Mouse (Mus musculus) 416B (cell line): ENCODE data around the gene Fam92b.
A peak's percentile ranks its signal among the peaks of the same experiment; 100 is the strongest.

Experiments used
- DNase-seq: peaks from one replicate; pipeline ENCODE4 v3.0.0; 2011; ENCODE audit warnings: low read depth

Fam92b gene

DNA sequence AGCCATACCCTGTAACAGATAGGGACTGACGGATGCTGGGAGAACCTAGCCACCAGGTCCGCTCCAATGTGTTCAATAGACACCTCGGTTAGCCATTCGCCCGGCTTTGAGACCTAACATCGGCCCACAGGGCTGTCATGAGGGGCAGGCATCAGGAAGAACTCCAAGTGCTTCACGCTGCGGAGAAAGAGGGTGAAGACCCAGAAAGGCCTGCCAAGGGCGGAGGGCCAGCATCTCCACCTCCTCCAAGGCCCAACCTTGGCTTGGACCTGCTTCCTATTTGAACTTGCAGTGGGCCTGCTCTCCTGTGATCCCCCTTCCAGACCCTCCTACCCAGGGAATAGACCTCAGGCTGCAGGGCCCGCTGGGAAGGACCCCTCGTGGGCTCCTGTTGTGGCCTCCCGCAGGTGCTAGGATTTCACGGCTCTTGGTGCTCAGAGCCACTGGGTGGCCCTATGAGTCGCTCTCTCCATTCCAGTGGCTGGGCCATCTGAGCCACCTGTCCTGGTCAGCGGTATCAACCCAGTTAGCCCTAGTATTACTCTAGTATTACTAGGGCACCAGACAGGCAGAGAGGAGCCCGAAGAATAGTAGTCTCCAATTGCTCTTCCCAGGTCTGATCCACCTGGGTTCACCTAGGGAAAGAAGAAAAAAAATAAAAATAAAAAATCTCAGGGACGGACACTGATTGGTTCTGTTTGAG is 13.0 kb upstream of the Fam92b start:
- no peak for DNase-seq

GRCm38 (mm10) chr8:120189440-120189839 is 12.2 kb upstream of the Fam92b start:
- DNase-seq = no peak

DNA sequence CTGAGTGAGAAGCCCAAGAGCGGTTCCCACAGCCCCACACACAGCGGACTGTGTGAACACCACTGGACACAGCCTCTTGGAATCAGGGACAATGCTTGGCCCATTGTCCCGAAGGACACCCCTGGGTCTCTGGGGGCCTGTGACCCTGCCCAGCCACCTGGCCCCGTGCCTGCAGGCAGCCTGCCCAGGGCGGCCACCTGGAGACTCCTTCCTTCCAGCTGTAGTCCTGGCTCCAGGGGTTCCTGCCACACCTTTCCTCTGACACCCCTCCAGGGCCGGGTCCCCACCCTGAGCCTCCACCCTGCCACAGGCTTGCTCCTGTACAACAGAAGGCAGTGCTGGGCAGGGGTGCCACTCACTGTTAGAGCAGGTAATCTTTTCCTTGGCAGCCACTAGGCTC is 11.2 kb upstream of the Fam92b start:
- no peak for DNase-seq

DNA sequence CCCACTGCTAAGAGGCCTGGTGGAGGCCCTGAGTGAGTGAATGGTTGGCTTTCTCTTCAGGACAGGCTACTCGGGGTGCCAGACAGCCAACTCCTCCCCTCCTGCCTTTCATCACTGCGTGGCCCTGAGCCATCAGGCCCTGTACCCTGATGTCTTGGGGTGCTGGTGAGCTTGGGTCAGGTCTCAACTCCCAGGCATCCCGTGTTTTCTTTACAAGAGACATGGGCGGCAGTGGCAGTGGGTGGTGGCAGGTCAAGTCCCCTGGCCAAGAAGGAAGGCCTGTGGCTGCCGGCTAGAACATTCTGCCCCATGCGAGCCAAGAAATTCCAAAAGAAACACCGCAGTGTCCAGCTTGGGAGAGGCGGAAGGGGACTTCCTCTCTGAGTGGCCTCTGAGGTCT is 9.2 kb upstream of the Fam92b start:
- no peak for DNase-seq

- no peak for DNase-seq
Observed at GRCm38 (mm10) chr8:120184850-120185792, 7.9 kb upstream of the Fam92b start.

- no peak for DNase-seq
Observed at GRCm38 (mm10) chr8:120184366-120184765, 7.1 kb upstream of the Fam92b start.

GRCm38 (mm10) chr8:120181861-120182414 is 4.7 kb upstream of the Fam92b start:
- DNase-seq = no peak

- no peak for DNase-seq
Observed at GRCm38 (mm10) chr8:120181274-120181673, 4.0 kb upstream of the Fam92b start.

- no peak for DNase-seq
Observed at GRCm38 (mm10) chr8:120180445-120180970, 3.2 kb upstream of the Fam92b start.

DNA sequence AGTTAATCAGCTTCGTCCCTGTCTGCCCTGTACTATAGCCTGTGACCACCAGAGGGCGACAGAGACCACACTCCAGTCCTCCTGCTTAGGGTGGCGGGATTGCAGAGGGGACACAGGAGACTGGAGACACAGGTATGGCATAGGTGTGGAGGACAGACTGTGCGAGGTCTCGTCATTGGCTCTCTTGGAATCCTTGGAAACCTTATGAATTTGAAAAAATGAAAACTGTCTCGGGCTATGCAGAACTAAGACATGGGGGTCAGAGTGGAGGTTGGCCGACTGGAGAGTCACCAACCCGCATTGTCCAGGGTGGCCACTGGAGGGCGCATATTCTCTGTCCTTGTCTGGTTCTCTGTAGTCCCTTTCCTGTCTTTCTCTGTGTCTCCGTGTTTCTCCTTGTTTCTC is 1.8 kb upstream of the Fam92b start:
- DNase-seq = peak; percentile 87

GRCm38 (mm10) chr8:120178124-120178514 is 853 bp upstream of the Fam92b start:
- no peak for DNase-seq

DNA sequence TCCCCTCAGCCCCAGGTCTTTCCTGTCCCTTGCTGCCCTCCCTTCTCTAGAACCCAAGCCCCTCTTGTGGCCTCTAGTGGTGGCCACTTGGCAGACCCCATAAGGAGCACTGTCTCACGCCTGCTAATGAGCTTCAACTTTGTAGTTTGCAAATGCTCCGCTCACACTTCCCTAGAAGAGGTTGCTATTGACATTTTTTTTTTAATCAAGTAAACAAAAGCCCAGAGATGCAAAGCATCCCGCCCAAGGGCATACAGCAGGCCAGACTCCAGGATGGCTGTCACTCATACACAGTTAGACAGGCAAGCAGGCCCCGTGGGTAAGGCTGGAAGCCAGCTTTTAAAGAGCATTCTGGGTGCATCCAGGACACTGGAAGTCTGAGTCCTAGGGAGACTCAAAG is 661 bp downstream of the Fam92b start:
- DNase-seq = no peak

GRCm38 (mm10) chr8:120174606-120175005 is 2.7 kb downstream of the Fam92b start:
- DNase-seq = no peak

GRCm38 (mm10) chr8:120173195-120173594 is 4.1 kb downstream of the Fam92b start:
- DNase-seq = no peak

- DNase-seq = no peak
Observed at GRCm38 (mm10) chr8:120169119-120169518, 8.1 kb downstream of the Fam92b start.

DNA sequence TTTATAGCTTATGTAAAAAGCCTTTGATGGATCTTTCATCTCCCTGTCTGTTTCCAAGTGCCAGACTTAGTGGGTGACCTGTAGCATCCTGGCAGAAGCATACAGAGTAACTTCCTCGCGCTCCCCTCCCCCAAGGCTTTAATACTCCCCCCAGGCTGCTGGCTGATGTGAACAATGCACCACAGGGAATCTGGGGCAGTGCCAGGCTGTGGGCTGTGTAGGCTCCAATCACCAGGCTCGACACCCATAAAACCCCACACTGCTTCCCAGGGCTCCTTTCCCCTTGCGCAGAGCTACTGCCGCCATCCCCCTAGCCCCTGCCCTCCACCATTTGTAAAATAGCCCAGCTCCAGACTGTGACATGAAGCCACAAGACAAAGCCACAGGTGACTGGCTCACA is 9.4 kb downstream of the Fam92b start:
- DNase-seq = no peak

DNA sequence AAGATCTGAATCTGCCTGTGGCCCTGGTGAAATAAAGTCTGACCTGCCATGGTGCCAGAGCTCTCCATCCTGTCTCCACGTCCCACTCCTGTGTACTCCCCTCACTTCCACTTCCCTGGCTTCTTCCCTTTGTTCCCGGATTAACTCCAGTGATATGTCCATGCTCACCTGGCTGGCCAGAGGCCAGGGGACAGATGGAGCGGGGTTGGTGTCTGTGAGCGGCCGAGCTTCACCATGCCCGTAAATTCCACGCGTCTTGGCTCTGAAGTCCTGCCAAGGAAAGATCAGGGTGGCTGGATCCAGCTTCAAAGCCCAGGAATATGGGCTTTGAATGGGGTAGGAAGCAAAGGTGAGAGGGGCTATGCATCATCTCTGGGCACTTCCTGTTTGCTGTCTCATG is 10.1 kb downstream of the Fam92b start:
- DNase-seq = no peak

- DNase-seq = no peak
Observed at GRCm38 (mm10) chr8:120164026-120164425, 13.2 kb downstream of the Fam92b start.

DNA sequence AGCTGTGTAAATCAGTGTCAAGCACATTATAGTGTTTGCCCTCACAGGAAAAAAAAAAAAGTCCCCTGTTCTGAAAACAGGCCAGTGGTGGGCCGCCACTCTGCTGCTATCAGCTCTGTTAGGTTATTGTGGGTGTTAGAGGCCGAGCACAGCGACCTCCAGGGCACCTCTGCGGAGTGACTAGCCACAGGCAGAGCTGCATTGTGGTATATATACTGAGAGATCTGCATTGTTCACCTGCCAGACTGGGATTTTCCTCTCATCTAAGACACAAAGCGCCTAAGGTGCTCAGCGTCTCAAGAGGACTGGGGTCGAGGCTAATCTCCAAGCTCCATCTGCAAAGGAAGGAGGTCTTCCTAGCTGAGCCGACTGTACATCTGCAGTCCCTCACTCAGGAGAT is 13.9 kb downstream of the Fam92b start:
- no peak for DNase-seq

GRCm38 (mm10) chr8:120162404-120162752 is 14.9 kb downstream of the Fam92b start:
- no peak for DNase-seq

- DNase-seq = no peak
Observed at GRCm38 (mm10) chr8:120161658-120162403, 15.4 kb downstream of the Fam92b start.

GRCm38 (mm10) chr8:120160366-120160765 is 16.9 kb downstream of the Fam92b start:
- DNase-seq = no peak
